Mouse (Mus musculus): ENCODE measurements around the gene Ikzf5.
"Not testable (repeated sequence)": the region's sequence is repeated elsewhere in the genome, so short reads cannot be mapped to it uniquely, and the experiment has no call there.

Gene Ikzf5

DNA sequence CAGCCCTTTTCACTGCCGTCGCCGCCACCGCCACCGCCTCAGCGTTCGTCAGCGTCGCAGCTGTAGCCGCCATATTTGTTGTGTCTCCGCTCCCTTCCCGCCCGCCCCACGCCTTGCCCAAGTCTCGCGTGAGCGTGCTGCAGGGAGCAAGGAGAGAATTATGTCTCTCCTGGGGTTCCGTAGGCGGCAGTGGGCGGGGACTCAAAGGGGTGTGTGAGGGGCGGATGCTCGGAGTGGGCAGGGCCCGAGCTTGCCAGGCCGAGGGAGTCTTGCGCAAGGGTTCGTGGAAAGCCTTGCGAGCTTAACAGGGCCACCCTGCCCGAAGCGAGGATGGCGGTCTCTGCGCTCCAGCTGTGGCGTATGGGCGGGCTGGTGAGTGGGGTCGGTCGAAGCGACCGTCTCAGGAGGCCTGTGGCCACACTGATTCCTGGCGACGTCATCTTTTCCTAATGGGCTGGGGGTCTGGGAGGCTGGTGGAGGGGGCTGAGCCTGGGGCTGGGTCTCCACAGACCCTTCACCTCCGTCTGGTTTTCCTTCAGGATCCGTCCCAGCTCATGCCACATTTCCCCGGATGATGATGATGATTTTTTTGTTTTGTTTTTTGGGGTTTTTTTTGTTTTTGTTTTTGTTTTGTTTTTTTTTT lies at the start of gene Ikzf5, which contains the start of gene Acadsb:
Gene Ikzf5 (minus strand): TSS at position 106 of the 643 bp plus-strand sequence.
Gene Acadsb (plus strand): TSS at position 186 of the 643 bp plus-strand sequence.
- peak; percentile 100 for DNase-seq

DNA sequence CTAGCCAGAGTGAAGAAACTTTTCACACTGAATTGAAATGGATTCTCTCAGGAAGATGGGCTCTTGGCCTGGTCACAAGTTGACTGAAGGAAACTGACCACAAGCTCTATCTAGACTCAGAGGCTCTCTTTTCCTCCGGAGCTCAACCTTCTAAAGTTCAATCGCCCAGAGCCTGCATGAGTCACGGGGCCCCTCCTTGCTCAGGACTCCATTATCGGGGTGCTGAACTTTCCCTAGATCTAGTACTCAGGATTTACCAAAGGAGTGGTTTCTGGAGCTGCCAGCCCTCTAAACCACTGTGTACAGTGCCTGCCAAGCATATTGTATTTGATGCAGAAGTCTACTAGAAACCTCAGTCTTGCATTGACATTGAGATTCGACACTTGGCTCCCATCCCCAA lies 46.4 kb upstream of the Ikzf5 start:
- DNase-seq = no peak

DNA sequence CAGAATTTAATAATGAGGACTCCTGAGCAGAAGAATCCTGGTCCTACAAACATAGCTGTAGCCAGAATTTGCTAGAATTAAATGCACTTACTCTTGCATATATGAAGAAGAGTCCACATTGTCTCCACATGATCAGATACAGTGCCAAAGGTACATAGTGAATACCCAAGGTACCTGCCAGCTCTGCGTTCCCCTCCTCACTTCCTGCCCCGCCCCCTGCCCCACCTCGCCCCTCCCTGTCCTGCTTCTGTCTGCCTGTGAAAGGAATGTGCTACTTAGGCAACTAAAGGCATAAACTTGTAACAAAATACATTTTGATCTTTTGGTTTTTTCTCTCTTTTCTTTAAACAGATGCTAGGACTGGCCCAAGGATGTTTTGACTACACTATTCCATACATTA lies 26.7 kb upstream of the Ikzf5 start:
- DNase-seq = no peak

DNA sequence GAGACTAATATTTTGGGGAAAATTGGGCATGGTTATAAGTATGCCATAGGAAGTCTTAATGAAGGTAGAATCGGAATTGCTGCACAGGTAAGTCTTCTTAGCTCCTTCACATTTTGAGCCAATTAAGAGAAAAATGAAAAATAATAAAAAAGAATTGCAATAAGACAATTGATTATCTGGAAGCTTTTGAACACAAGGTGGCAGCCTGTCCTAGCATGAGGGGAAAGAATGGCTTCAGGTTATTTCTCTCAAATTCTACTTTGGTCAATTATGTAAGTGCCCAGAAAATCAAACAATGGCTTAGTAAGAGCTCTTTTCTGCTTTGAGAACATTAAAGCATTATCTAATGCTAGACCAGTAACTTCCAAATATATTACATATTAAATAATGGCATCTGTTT lies 24.0 kb upstream of the Ikzf5 start:
- DNase-seq = no peak

DNA sequence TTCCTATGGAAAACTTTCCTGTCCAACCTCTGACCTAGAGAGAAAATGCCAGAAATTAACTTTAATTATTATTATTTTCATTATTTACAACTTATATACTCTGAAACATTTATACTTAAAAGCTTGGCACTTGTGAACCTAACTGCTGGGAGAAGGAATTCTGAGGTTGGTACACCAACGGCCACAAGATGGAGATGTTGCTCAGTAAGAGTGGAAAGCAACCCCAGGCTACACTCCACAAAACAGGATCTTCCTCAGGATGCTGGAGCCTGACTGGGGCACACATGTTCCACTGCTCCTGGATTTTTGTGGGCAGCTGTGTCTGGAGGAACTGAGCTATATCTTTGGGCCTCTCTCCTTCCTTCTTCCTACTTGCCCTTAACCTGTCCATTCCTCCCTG lies 21.9 kb upstream of the Ikzf5 start:
- DNase-seq = peak in 1 of 2 experiments; percentile 10

DNA sequence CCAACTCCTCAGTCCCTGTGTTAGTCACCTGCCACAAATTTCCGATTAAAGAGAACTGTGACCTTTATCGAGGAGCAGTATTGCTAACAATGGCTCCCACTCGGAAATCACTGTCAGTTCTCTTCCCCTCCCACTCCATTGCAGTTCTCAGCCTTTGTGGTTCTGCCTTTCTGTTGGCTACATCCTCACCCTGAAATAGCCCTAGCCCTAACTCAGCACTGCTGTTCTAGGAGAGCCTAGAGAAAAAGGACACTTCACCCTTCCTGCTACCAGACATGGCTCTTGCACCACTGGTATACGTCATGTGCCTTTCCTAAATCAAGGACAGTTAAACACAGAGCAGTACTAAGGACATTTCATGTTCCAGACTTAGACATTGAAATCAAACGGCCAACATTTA lies 17.0 kb upstream of the Ikzf5 start:
- DNase-seq = no peak

DNA sequence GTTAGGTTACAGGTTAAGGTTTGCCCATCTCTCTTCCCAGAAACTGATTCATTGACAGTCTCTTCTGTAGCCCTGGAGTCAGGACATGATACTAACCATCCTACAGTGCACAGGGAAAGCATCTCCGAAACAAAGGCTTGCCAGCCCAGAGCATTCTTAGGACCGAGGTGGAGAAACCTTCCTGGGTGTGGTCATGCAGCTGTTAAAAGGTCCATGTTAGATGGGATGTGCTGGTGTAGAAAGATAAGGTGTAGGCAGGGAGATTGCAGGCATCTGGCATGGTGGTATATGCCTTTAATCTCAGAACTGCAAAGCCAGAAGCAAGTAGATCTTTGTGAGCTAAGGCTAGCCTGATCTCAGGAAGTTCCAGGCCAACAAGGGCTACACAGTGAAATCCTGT lies 14.6 kb upstream of the Ikzf5 start:
- no peak for DNase-seq

DNA sequence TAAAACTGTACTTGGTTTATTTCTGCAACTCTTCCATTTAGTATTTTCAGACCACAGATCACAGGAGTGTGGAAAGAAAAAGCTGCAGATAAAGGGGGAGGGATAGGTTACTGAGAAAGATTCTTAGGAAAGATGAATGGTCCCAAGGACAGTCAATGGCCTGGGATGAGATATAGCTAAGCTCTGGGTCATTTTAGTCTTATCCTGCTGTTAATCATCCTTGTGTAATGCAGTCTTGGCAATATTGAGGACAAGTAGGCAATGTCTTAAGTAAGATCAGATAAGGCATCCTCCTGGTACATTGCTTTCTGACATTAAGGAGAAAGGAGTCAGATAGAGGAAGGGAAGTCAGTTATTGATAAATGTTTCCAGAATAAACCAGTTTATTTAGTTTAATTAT lies 7.3 kb upstream of the Ikzf5 start:
- no peak for DNase-seq

DNA sequence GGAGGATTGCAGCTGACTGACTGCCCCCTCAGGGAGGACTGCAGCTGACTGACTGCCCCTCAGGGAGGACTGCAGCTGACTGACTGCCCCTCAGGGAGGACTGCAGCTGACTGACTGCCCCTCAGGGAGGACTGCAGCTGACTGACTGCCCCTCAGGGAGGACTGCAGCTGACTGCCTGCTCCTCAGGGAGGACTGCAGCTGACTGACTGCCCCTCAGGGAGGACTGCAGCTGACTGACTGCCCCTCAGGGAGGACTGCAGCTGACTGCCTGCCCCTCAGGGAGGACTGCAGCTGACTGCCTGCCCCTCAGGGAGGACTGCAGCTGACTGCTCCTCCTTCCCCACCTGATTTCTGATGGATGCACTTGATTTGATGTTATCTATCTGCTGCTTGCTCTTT lies 6.4 kb upstream of the Ikzf5 start:
- DNase-seq = not testable (repeated sequence)

DNA sequence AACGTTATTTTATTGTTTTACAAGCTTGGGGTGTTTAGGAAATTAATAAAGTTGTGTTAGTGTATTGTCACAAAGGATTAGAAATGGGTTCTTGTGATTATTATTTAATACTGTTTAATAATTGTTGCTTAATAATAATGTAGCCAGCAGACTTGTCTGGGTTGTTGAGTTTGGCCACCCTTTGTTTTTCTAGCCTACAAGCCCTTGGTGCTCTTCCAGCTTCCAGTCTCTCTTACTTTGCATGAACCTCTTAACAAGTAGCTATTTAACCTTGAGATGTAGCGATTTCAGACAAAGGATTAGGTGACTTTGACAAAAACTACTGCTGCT lies 1.6 kb upstream of the Ikzf5 start:
- DNase-seq = no peak

DNA sequence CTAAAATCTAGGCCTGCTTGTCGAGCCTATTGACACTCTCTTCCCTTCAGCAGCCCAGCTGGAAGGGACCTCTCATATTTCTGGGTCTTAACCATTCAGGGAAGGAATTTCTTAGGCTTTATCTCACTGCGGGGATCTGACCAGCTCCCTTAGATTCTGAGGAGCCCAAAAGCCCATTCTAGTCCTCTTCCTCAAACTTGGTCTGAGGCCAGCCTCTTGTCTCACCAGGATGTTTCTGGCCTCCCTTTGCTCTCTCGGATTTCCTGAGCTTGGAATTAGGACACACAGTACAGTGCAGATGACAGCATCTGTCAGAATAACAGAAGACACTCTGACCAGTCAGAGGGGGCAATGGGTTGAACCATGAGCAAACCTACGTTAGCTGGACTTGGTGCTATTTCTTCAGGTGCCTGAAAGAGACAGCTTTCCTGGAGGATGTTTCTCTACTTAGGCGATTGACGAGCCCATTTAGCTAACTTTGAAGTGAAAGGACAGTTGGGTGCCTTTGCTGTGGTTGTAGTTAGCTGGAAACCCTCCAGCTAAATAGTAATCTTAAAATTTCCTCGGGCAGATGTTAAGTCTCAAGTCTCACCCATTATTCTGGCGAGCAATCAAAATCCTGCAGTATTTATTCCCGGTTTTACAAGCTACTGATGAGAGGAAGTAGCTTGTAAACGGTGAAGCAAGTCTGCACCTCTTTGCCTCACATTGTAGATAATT lies 1.1 kb upstream of the Ikzf5 start:
- peak; percentile 31 to 69 for DNase-seq

DNA sequence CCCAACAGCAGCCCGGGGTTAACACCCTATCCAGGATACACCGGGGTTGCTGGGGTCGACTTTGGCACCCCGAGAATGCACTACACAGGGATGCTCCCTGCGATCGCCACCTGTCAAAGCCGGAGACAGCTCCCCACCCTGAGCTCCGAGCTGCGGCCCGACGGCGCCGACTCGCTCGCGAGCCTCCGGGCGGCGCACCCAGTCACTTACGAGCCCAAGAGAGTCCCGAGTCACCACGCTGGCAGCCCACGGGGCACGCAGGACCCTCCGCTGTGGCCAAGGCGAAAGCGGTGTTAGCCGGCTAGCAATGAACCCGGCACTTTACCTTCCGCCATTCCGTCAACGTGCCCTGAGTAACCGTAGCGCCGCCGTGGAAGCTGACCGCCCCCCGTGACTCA lies 334 bp downstream of the Ikzf5 start:
- no peak for DNase-seq

DNA sequence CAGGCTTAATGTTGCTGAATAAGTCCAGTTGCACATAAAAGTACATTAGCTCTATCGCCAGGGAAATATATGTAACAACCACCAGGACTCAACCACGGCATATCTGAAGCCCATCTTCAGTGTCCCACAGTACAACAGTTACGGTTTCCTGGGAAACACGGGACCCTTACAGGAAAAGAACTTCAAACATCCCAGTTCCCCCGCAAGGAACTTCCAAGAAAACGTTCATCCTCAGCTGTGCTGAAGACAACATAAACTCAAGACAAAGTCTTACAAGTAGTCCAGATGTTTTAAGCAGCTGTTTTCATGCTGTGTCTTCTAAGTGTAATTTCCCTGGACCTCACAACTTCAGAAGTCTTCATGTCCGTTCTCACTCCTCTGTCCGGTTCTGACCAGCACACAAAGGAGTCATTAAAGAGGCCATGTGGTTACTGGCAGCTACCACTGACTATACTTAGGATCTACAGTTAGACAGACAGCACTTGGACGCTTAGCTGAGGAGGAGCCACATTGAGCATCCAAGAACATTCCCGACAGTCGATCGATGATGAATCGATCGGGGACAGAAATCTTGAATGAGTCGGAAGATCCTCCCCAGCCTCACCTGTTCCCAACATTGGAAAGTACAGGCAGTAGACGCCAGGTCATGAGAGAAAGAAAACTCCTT lies 867 bp downstream of the Ikzf5 start:
- peak in 1 of 2 experiments; percentile 9 for DNase-seq

DNA sequence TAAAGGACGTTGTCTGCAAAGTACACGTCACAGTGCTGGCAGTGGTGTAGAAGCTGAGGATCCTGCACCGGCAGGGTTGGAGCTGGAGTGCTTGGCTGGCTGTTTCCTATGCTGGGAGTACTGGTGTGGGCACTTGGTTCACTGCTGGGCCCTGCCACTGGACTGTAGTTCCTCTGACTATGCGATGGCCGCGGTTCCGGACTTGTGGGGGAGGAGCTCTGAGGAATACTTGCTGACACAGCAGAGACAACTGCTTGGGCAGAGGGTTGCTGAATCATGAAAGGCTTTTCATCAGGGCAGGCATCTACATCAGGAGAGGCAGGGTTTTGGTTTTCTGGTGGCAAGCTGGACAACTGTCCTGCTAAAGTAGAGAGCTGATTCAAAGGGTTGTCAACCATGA lies 18.6 kb downstream of the Ikzf5 start:
- DNase-seq = not testable (repeated sequence)

DNA sequence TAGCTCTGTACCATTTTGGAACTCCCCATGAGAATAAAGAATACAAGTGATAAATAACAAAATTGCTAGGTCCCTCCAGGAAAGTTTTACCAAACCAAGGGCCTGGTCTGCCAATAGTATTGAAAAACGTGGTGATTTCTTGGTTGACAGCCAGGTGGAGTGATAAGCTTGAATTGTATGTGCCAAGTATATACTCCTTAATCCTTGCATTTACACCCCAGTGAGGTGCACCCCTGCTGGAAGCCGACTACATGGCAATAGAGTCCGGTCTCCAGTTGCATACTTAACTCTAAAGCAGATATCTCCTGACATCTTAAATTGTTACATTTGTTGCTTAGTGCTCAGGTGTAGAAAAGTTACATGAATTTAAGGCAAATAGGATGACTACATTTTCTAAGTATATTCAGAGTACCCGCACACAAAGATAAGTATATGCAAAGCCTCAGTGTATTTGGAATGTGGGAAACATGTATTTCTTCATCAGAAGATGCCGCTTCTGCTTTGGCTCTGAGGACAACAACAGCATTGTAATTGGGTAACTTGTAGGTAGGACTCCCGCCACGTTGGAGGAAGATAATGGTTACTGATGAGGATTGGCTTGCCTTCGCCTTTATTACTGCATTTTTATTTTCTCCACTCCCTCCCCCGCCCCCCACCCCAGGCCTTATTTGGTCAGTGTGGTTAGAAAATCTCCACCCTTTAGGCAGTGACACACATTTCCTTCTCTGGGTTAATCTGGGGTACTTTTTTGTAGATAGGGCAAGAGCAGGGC lies 38.3 kb downstream of the Ikzf5 start:
- no peak for DNase-seq

DNA sequence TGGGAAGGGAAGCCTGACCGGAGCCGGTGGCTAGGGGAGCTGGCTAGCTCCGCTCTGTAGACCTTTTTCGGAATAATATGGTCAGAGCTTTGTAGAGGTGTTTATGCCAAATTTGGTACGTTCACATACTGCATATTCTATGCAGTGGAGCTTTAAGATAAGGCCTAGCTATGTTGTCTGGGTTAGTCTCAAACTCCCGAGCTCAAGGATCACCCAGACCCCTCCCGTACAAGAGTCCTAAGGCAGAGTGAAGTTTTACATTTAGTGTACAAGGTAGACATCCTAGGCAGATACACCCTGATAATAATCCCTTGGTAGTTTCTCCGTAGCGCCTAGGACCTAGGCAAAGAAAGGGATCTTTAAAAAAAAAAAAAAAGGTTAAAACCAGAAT lies 38.9 kb downstream of the Ikzf5 start:
- DNase-seq = no peak

DNA sequence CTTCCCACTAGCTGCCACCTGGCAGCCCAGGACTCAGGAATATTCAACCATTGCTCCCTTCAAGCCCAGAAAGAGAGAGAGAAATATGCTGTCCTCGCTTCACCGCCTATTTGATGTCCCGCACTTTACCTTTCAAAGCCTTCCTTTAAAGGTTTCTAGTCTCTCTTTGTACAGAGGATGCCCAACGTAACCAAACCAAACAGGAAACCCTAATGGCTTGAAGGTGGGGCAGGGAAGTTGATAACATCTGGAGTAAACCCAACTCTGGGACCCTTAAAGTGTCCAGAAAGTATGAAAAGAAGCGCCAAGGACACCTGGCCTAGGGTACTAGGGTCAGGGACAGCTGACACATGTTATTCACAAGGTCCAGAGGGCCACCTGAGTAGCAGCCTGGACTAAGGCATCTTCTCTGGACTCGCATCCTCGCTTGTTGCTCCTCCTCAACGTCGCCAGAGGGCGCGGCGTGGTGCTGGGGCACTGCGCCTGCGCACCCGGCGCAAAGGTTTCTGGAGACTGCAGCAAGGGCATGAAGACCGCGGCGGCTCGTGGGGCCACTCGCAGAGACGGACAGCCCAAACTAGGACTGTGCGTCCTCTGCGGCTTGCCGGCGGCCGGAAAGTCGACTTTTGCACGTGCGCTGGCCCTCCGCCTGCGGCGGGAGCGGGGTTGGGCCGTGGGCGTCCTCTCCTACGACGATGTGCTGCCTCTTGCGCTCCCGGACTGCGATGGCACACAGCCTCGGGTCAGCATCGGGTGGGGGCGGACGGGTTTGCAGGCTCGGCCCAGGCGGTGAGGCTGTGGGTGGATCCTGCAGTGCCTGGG lies 39.5 kb downstream of the Ikzf5 start, which contains the start of gene Pstk:
Gene Pstk (plus strand): TSS at position 494 of the 822 bp plus-strand sequence.
- peak; percentile 87 for DNase-seq

DNA sequence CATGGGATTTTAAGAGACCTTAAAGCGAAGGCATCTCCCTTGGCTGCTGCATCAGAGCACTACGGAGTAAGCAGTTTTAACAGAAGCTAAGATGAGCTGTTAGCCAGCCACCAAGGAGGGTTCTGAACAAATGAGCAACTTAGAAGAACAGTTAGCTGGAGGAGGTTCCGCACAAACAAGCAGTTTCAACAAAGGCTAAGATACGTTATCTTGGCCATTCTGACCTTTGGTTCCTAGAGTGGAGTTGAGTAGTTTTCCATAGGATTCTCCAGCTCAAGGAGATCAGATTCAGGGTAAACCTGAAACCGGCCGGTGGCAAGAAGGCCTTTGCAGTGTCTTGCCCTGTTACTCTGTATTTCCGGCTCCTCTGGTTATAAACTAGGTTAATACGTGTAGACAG lies 46.2 kb downstream of the Ikzf5 start:
- DNase-seq = no peak

DNA sequence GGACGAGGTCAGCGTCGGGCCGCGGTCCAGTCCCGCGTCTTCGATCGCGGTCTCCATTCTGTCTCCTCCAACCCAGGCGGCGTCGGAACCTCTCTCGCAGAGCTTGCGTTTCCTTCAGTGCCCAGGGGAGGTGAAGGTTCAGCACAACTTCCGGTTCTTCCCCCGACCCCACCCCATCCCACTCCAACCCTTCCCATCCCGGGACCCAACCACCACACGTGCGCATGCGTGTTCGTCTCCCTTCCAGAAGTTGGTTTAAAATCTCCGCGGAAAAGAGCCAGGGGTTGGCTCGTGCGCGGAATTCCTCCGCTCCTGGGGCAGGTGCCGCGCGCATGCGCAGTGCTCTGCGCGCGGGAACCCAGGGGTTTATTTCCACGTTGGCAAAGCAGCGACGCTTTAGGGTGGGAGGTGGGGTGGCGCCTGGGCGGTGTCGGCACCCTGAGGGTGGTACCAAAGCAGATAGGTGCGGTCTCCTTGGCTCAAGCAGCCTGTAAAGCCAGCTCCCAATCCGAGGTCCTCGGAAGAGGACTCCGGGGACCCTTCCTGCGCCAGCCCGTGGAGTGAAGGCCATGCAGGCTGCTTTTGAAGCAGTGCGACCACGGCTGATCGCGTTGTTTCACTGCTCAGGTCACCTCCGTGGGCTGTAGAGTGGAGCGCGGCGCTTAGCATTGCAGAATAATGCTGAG lies 47.6 kb downstream of the Ikzf5 start, which contains the start of gene 2310057M21Rik:
Gene 2310057M21Rik (minus strand): TSS at position 145 of the 686 bp plus-strand sequence.
- DNase-seq = peak; percentile 95 to 97

DNA sequence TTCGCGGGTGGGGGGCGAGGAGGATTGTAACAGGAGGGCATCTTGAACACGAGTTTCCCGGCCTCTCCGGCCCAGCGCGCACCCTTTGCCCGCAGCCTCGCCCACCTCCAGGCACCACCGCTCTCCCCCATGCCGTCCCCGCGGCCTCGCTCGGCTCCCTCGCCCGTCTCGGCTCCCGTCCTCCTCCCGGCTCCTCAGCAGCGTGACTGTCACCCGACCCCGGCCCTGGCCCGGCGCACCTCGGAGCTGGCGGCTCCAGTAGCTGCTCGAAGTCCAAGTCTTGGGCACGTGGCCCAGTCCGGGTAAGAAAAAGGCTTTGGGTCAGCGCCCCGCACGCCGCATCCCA lies 48.1 kb downstream of the Ikzf5 start:
- no peak for DNase-seq

DNA sequence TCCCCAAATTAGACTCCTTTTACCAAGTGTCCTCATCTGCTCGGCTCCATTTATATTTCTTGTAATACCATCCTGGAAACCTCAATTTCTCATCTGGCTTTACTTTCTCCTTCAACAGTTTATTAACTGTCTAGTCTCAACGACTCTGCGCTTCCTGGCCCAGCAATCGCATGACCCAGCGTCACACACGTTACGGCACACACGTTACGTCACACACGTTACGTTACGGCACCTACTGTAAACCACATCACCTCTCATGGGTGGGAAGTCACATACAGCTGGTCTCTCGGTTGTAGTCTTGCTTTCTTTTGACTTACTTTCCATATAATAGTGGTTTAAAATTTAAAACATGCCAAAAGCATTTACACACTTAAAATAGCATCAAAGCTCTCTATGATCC lies 54.2 kb downstream of the Ikzf5 start:
- DNase-seq = no peak

All from lung, adult 18-20 months (tissue).